Mouse (Mus musculus): ENCODE data around the gene Gm14418.

The Gm14418 gene

DNA sequence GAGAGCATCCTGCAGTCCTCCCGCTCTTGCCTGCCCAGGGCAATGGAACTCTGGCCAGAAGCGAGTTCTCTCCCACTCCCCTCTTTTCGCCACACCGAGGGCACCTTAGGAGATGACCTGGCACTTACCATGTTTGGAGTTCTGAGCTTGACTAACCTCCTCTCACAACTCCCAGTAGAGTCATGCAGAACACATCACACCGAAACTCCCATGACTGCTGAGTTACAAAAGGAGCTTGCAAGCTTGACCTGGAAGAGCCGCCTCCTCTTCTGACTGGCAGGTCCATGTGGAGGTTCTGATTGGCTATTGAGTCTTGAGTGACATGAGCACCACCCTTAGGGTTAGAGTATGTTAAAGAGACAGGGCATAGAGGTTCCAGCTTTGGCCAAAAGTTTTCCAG lies at the start of gene Gm14418:
TSS of gene Gm14418 (minus strand) at position 225 of the 400 bp plus-strand sequence.
- DNase-seq (ENCODE audit: low spot score), result peak; percentile 4

All from embryo, embryonic 10.5 days (tissue).